Mouse (Mus musculus) thymus, postnatal 0 days (tissue): ENCODE results near the gene Cish. TPM values are rescaled to one million over a fixed set of nuclear protein-coding genes. Genes with fewer than 3 reads are reported as not detected.

Experiments
- DNase-seq: peaks from one replicate; pipeline ENCODE4 v3.0.0-alpha.2; 2015; ENCODE audit warnings: low spot score
- polyA plus RNA-seq: library from polyadenylated mRNA; unstranded; fragments of >200 nt; fragmentation: Nextera tagmentation; extraction: Ambion mirVana; gene quantifications from 2 replicates; pipeline ENCODE4 v1.2.1, GENCODE M21; 2015

The Cish gene
- polyA plus RNA-seq, 1 experiment from 2014 or later = 12.9 TPM

DNA sequence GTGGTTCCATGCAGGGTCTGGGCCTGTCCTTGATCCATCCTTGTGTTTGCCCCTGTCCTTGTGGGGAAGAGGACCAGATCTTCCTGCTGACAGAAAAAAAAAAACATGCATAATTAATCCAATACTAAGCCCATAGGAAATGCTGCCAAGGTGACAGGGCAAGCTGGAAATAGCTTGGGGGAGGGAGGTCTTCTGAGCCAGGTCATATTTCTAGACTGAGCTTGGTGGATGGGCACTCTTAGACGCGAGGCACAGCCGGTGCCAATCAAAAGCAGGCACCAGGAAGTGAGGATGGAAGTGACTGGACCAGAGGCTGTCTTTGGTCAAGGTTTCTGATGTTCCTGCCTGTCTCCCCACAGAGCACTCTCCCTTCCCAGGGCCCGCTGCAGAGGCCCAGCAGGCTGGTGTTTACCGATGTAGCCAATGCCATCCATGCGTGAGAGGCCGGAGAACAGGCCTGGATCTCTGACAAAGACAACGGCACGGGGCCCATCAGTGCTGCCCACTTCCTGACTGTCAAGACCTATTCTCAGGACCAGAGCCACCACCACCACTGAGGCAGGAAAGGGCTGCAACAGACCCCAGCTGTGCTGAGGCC lies 51.9 kb downstream of the Cish start:
- DNase-seq = no peak

DNA sequence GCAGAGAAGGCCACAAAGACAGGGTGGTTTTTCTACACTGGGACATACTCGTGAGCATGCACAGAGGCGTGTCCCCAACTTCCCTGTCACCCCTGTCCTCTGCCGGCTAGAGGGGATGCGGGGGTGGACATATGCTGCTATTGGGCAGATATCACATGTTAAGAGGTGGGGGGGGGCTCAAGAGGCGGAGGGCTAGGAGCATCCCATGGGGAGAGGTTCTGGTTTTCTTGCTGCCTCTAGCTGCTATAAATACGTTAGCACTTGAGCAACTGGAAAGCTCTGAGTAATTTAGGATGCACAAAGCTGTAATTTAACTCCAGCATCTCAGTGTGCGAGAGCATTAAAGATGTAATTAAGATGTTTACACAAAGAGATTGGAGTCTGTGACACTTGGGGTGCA lies 53.5 kb downstream of the Cish start:
- DNase-seq = no peak

Other genes starting within 250 kb of the Cish start
- gene Dock3, start 64.1 kb upstream of the Cish start, polyA plus RNA-seq = 0.01 and 0.27 TPM in 2 replicates
- 21.9 and 22.5 TPM in 2 replicates for gene Mapkapk3, start 6.1 kb upstream of the Cish start, polyA plus RNA-seq
- 5.7 and 6.2 TPM in 2 replicates for gene Hemk1, start 42.3 kb downstream of the Cish start, polyA plus RNA-seq
- gene 6430571L13Rik, start 44.6 kb downstream of the Cish start, polyA plus RNA-seq = 0.42 and 0.51 TPM in 2 replicates
- 0.31 and 0.35 TPM in 2 replicates for gene Cacna2d2, start 103.6 kb downstream of the Cish start, polyA plus RNA-seq
- gene Tmem115, start 237.9 kb downstream of the Cish start, polyA plus RNA-seq = 35.0 and 37.1 TPM in 2 replicates
- gene Cyb561d2, start 246.2 kb downstream of the Cish start, polyA plus RNA-seq = 48.5 and 49.8 TPM in 2 replicates
- gene Nprl2, start 246.2 kb downstream of the Cish start, polyA plus RNA-seq = 47.2 and 48.4 TPM in 2 replicates